Mouse (Mus musculus) lung, postnatal 0 days (tissue): ENCODE results near the gene Fgd1. TPM values are rescaled to one million over a fixed set of nuclear protein-coding genes. Genes with fewer than 3 reads are reported as not detected.

ENCODE experiments used
- ATAC-seq: fragments of 200-750 bp; cut with Nextera tagmentation; 2 replicates; pipeline ENCODE4 v1.8.0; 2017; ENCODE audit warnings: moderate library complexity
- DNase-seq: peaks from one replicate; pipeline ENCODE4 v3.0.0-alpha.2; 2016; ENCODE audit warnings: low spot score
- H3K27ac ChIP-seq: fragments of 300-500 bp; sonication (generic); 2 replicates; pipeline ENCODE4 v1.5.1; 2014; ENCODE audit warnings: antibody characterized with exemption, mild to moderate bottlenecking, low read length, mixed read lengths
- H3K27me3 ChIP-seq: fragments of 300-500 bp; sonication (generic); replicated peaks from 2 replicates; pipeline ENCODE4 v1.6.1; 2014; ENCODE audit warnings: low read length, mixed read lengths; ENCODE audit not compliant: insufficient read depth
- H3K36me3 ChIP-seq: fragments of 300-500 bp; sonication (generic); 2 replicates; pipeline ENCODE4 v1.6.1; 2014; ENCODE audit warnings: low read length, mixed read lengths; ENCODE audit not compliant: insufficient read depth
- H3K4me1 ChIP-seq: fragments of 300-500 bp; sonication (generic); 2 replicates; pipeline ENCODE4 v1.6.1; 2014; ENCODE audit warnings: antibody characterized with exemption, low read depth, low read length, mixed read lengths; ENCODE audit not compliant: insufficient read depth
- H3K4me2 ChIP-seq: fragments of 300-500 bp; sonication (generic); replicated peaks from 2 replicates; pipeline ENCODE4 v1.6.1; 2014; ENCODE audit warnings: low read depth, mild to moderate bottlenecking, low read length, moderate library complexity, mixed read lengths
- H3K4me3 ChIP-seq: fragments of 300-500 bp; sonication (generic); 2 replicates; pipeline ENCODE4 v1.5.1; 2014; ENCODE audit warnings: low read depth, low read length
- H3K9ac ChIP-seq: fragments of 300-500 bp; sonication (generic); replicated peaks from 2 replicates; pipeline ENCODE4 v1.6.1; 2014; ENCODE audit warnings: low read depth, mild to moderate bottlenecking
- H3K9me3 ChIP-seq: fragments of 300-500 bp; sonication (generic); 2 replicates; pipeline ENCODE4 v1.6.1; 2016; ENCODE audit warnings: low read length, mixed read lengths
- CTCF ChIP-seq: IDR thresholded peaks from 2 replicates; pipeline ENCODE4 v1.5.1; 2016; ENCODE audit warnings: antibody characterized with exemption, mild to moderate bottlenecking
- EP300 ChIP-seq: IDR thresholded peaks from 2 replicates; pipeline ENCODE4 v1.6.1; 2016; ENCODE audit warnings: antibody characterized with exemption, mild to moderate bottlenecking, control low read depth
- WGBS: fragments of 180-500 bp; shearing (Covaris S2); extraction: QIAGEN DNeasy Blood & Tissue Kit; methylation state at CpG from one replicate; pipeline ENCODE4 v1.1.7; 2014; 5-methylcytosine and 5-hydroxymethylcytosine counted together
- polyA plus RNA-seq: library from polyadenylated mRNA; unstranded; fragments of >200 nt; fragmentation: Nextera tagmentation; extraction: Ambion mirVana; gene quantifications from 2 replicates; pipeline ENCODE4 v1.2.1, GENCODE M21; 2015

Fgd1 gene
- polyA plus RNA-seq, 1 experiment from 2014 or later, result 3.7 TPM

DNA sequence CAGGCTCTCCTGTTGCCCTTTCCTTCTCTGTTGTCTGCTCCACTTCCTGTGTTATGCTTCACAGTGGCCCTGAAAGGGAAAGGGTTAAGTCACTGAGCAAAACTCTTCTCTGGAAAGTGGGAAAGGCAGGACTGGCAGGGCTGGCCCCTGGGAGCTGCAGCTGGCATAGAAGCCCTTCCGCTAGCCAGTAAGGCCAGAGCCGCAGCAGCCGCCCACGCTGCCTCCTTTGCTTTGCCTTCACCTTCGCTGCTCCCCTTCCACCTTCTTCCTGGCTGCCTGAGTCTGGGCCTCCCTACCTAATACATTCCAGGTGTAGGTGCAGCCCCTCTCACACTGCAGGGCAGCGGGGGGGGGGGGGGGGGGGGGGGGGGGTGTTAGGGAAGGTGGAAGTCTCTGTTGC is 8.5 kb downstream of the Fgd1 start:
- peak; percentile 45 for ATAC-seq
- Histone ChIP-seq H3K4me1 (no peaks in the 10 kb centered on the region; the same call in 1 of the 2 replicates), H3K4me3 (no peak overlapping the region), H3K4me2 (no peak overlapping the region), H3K27me3 (no peaks in the 10 kb centered on the region), H3K9me3 (no peaks in the 10 kb centered on the region), H3K9ac (no peak overlapping the region), H3K27ac (no peak overlapping the region), H3K36me3 (no peaks in the 10 kb centered on the region)
- DNase-seq, result peak; percentile 22
- 27% methylated on average over 3 of the region's 6 CpGs for WGBS
- TF ChIP-seq CTCF (no peak), EP300 (no peak)

DNA sequence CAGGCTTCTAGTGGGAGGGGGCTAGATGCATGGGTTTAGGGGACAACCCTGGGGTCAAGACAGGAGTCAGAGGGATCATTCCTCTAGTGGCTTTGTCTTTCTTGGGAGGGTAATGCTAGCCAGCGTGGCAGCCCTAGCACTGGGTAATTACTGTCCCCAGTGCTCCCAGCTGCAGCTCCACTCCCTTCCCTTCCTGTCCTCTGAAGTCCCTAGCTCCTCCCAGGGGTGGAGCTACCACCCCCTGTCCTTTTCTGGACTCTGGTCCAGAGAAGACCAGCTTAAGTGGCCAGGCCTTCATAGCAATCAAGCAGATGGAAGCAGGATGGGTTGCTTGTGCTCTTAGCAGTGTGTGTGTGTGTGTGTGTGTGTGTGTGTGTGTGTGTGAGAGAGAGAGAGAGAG is 9.6 kb downstream of the Fgd1 start:
- ATAC-seq, result peak; percentile 84
- DNase-seq, result peak; percentile 51
- H3K27ac ChIP-seq, result no peak overlapping the region
- 36% methylated on average over 1 of the region's 1 CpGs for WGBS
- no peaks in the 10 kb centered on the region for H3K9me3 ChIP-seq
- no peak overlapping the region for H3K4me2 ChIP-seq
- no peaks in the 10 kb centered on the region for H3K27me3 ChIP-seq
- no peak overlapping the region for H3K4me3 ChIP-seq
- no peaks in the 10 kb centered on the region for H3K36me3 ChIP-seq
- no peak overlapping the region for H3K9ac ChIP-seq
- 0 out of 2 replicates have a peak, but pooled peaks have one; percentile 9 for TF ChIP-seq CTCF
- no peak for TF ChIP-seq EP300
- no peaks in the 10 kb centered on the region; the same call in 1 of the 2 replicates for H3K4me1 ChIP-seq

DNA sequence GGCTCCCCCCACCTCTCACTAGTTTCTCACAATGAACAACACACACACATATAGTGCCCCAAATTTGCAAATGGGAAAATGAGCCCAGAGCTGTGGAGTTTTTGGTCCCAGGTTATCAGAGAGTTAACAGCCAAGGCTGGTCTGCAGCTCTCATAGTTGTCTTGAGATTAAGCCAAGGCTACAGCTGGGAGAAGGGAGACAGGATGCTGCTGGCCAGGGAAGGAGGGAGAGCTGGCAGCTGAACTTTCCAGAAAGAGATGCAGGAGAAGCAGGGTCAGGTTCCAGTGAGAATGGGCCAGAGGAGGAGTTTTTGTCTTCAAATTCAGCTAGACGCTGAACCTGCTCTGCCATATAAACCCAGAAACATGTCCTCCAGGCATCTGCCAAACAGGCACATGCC is 13.4 kb downstream of the Fgd1 start:
- WGBS, result 80% methylated on average over 1 of the region's 1 CpGs
- no peaks in the 10 kb centered on the region for H3K4me1 ChIP-seq
- H3K9ac ChIP-seq, result no peak overlapping the region
- H3K36me3 ChIP-seq, result no peaks in the 10 kb centered on the region
- DNase-seq (peak; percentile 21), ATAC-seq (no peak)
- no peak overlapping the region for H3K4me2 ChIP-seq
- no peaks in the 10 kb centered on the region for H3K9me3 ChIP-seq
- no peak overlapping the region for H3K4me3 ChIP-seq
- TF ChIP-seq CTCF (no peak), EP300 (no peak)
- H3K27me3 ChIP-seq, result no peaks in the 10 kb centered on the region
- H3K27ac ChIP-seq, result no peak overlapping the region

DNA sequence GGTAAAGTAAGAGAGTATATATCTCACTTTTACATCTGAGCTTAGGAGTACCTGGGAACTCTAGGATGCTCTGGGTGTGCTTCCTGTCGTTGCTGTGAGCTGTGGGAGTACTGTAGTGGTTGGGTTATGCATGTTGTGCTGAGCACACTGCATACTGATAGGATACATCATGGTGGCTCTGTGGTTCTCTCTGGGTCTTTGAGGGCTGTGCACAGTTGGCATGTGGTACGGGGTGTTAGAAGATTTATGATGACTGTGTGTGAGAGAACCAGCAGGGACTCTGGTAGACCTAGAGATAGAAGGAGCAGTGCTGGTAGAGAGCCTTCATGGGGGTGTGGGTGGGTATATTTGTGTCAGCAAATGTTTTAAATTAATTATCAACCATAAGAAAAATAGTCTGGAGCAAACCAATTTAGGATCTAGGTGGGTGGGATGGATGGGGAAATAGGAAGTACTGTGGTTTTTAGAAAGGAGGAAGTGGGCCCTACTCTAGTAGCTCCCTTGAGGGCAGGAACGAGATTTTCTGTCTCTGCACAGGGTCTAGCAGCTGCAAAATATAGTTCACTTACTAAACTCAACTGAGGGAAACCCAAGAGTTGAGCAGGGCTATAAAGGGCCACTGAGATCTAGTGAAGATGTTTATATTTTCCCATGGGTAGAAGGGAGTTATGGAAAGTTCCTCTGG is 15.8 kb downstream of the Fgd1 start:
- 60% methylated on average over 3 of the region's 3 CpGs for WGBS
- ATAC-seq, result no peak
- H3K4me3 ChIP-seq, result no peak overlapping the region
- H3K4me2 ChIP-seq, result no peak overlapping the region
- no peak overlapping the region for H3K9ac ChIP-seq
- no peak overlapping the region for H3K27ac ChIP-seq
- H3K4me1 ChIP-seq, result no peaks in the 10 kb centered on the region
- no peaks in the 10 kb centered on the region for H3K27me3 ChIP-seq
- TF ChIP-seq EP300 (no peak), CTCF (no peak)
- H3K36me3 ChIP-seq, result no peaks in the 10 kb centered on the region
- H3K9me3 ChIP-seq, result no peaks in the 10 kb centered on the region
- no peak for DNase-seq

DNA sequence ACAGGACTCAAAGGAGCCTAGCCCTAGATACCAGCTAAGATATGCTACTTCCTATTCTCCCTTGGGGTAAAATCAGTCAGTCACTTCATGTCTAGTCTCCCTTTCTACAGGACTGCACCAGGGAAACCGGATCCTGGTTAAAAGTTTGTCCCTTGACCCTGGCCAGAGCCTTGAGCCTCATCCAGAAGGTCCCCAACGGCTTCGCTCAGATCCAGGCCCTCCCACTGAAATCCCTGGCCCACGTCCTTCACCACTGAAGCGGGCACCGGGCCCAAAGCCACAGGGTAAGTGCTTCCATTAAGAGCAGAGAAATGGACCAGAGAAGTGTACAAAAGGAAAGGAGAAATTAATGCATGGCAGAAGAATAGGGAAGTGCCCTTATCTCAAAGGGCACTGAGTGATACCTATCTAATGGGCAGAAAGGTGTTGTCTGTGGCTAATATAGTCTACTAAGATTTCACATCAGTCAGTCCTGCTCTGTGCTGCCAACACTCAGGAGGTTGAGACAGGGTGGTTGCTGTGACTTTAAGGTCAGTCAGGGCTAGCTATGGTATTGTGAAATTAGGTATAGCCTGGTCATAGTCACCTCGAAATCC is 20.2 kb downstream of the Fgd1 start:
- Histone ChIP-seq H3K27me3 (no peaks in the 10 kb centered on the region), H3K36me3 (no peaks in the 10 kb centered on the region), H3K27ac (no peak overlapping the region), H3K9me3 (no peaks in the 10 kb centered on the region), H3K4me3 (no peak overlapping the region), H3K4me1 (no peaks in the 10 kb centered on the region), H3K9ac (no peak overlapping the region), H3K4me2 (no peak overlapping the region)
- TF ChIP-seq CTCF (no peak), EP300 (no peak)
- DNase-seq (no peak), ATAC-seq (no peak)
- WGBS, result 76% methylated on average over 7 of the region's 7 CpGs

DNA sequence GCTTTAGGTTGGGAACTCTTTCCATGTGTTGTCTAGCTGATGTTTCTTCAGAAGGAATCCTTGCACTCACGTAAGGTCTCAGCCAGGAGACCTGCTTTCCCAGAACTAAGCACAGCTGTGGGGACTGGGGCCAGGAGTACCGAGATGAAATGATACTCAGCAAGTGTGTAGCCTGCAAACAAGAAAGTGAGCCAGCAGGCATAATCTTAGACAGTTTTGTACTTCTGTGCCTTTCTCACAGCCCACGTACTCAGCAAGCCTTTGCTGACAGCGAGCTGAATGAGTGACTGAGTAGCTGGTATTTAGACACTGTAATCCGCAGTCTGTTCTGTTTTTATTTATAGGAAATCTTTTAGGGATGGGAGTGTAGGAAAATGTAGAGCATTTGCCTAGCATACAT is 21.9 kb downstream of the Fgd1 start:
- Histone ChIP-seq H3K9me3 (no peaks in the 10 kb centered on the region), H3K4me2 (no peak overlapping the region), H3K4me3 (no peak overlapping the region), H3K27ac (no peak overlapping the region), H3K27me3 (no peaks in the 10 kb centered on the region), H3K36me3 (no peaks in the 10 kb centered on the region), H3K4me1 (no peaks in the 10 kb centered on the region), H3K9ac (no peak overlapping the region)
- ATAC-seq (no peak), DNase-seq (no peak)
- TF ChIP-seq CTCF, result no peak
- no peak for TF ChIP-seq EP300
- WGBS, result 95% methylated on average over 5 of the region's 5 CpGs
